Mouse (Mus musculus): ENCODE results near the gene Obox5. TPM values are rescaled to one million over a fixed set of nuclear protein-coding genes. Genes with fewer than 3 reads are reported as not detected.
"Not testable (repeated sequence)": the region's sequence is repeated elsewhere in the genome, so short reads cannot be mapped to it uniquely, and the experiment has no call there.

Obox5 gene
- total RNA-seq (2014; rRNA removed) (not detected in 2 replicates), polyA plus RNA-seq (2012; rRNA removed) (not detected in 2 replicates)

DNA sequence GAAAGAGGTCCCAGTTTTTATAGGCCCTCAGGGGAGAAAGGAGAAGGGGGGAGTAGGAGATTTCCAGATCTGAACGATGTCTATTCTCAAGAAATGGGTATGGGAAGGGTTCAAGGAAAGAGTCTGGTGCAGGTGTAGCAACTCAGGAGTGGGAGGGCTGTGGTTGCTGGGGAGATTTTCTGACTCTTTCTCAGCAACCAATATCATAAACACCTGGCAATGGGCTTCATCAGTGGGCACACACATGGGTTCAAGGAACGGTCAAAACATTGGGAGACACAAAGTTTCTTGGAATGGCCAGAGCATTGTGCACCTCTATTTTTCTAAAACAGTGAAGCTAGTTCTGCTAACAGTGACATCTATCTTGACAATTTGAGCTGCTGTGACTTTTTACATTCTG is at the start of gene Obox5:
Gene Obox5 (plus strand): TSS at position 301 of the 400 bp plus-strand sequence.
- not testable (repeated sequence) for H3K4me3 ChIP-seq (ENCODE audit: insufficient read depth, low read depth, low read length); H3K9ac ChIP-seq (ENCODE audit: low read depth, low read length); H3K4me1 ChIP-seq (ENCODE audit: control insufficient read depth, insufficient read depth, low read length); H3K27ac ChIP-seq (replicated peaks; ENCODE audit: insufficient read depth, low read depth, low read length); H3K36me3 ChIP-seq (ENCODE audit: control insufficient read depth, insufficient read depth, low read length); H3K27me3 ChIP-seq (ENCODE audit: control insufficient read depth, insufficient read depth, low read length); H3K79me2 ChIP-seq (ENCODE audit: control insufficient read depth, insufficient read depth, low read length); DNase-seq (ENCODE audit: extremely low read depth, low read depth, low spot score)
- WGBS = 69% methylated on average over 2 of the region's 2 CpGs

DNA sequence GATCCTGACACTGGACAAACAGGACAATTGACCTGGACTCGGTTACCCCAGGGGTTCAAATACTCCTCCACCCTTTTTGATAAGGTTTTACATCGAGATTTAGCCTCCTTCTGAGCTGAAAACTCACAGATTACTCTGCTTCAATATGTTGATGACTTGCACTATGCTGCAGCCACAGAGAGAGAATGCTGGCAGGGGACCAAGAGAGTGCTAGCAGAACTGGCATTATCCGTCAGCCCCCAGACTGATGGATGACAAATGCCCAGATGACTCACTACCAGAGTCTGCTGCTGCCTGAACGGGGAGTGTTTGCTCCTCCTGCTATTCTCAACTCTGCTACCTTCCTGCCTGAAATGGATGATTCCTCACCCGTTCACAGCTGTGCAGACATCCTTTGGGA is 635 bp upstream of the Obox5 start:
- not testable (repeated sequence) for H3K4me1 ChIP-seq (ENCODE audit: control insufficient read depth, insufficient read depth, low read length); H3K27ac ChIP-seq (replicated peaks; ENCODE audit: insufficient read depth, low read depth, low read length); DNase-seq (ENCODE audit: extremely low read depth, low read depth, low spot score); H3K9ac ChIP-seq (ENCODE audit: low read depth, low read length); H3K4me3 ChIP-seq (ENCODE audit: insufficient read depth, low read depth, low read length); H3K27me3 ChIP-seq (ENCODE audit: control insufficient read depth, insufficient read depth, low read length); H3K79me2 ChIP-seq (ENCODE audit: control insufficient read depth, insufficient read depth, low read length); H3K36me3 ChIP-seq (ENCODE audit: control insufficient read depth, insufficient read depth, low read length)
- 64% methylated on average over 5 of the region's 5 CpGs for WGBS

Other genes with a start within 250 kb of the Obox5 start
- not detected in 2 replicates for gene Obox3, start 110.2 kb upstream of the Obox5 start, total RNA-seq (2014; rRNA removed)
- not detected in 2 replicates for gene Obox3, start 110.2 kb upstream of the Obox5 start, polyA plus RNA-seq (2012; rRNA removed)
- gene Obox6, start 89.5 kb downstream of the Obox5 start, total RNA-seq (2014; rRNA removed) = not detected in 2 replicates
- gene Obox6, start 89.5 kb downstream of the Obox5 start, polyA plus RNA-seq (2012; rRNA removed) = not detected in 2 replicates
- gene Crx, start 129.8 kb downstream of the Obox5 start, total RNA-seq (2014; rRNA removed) = not detected in 2 replicates
- gene Crx, start 129.8 kb downstream of the Obox5 start, polyA plus RNA-seq (2012; rRNA removed) = not detected in 2 replicates
- not detected in 2 replicates for gene Crxos, start 132.5 kb downstream of the Obox5 start, total RNA-seq (2014; rRNA removed)
- gene Crxos, start 132.5 kb downstream of the Obox5 start, polyA plus RNA-seq (2012; rRNA removed) = not detected in 2 replicates
- 67.9 and 68.1 TPM in 2 replicates for gene Selenow, start 172.3 kb downstream of the Obox5 start, total RNA-seq (2014; rRNA removed)
- gene Selenow, start 172.3 kb downstream of the Obox5 start, polyA plus RNA-seq (2012; rRNA removed) = 250 and 292 TPM in 2 replicates
- 57.3 and 59.6 TPM in 2 replicates for gene Nop53, start 195.9 kb downstream of the Obox5 start, total RNA-seq (2014; rRNA removed)
- 65.2 and 69.5 TPM in 2 replicates for gene Nop53, start 195.9 kb downstream of the Obox5 start, polyA plus RNA-seq (2012; rRNA removed)
- gene Ehd2, start 217.4 kb downstream of the Obox5 start, total RNA-seq (2014; rRNA removed) = 1.0 and 1.4 TPM in 2 replicates
- gene Ehd2, start 217.4 kb downstream of the Obox5 start, polyA plus RNA-seq (2012; rRNA removed) = 1.6 and 1.7 TPM in 2 replicates

All from liver, adult 2 months (tissue).